Mouse (Mus musculus) hindbrain, embryonic 14.5 days (tissue): ENCODE measurements around the gene Cpz. TPM values are rescaled to one million over a fixed set of nuclear protein-coding genes. Genes with fewer than 3 reads are reported as not detected.

Source experiments
- ATAC-seq: fragments of 200-750 bp; cut with Nextera tagmentation; 2 replicates; pipeline ENCODE4 v1.8.0; 2017; ENCODE audit warnings: moderate number of reproducible peaks, mild to moderate bottlenecking, moderate TSS enrichment, moderate library complexity; ENCODE audit not compliant: low FRiP score
- DNase-seq: peaks from one replicate; pipeline ENCODE4 v3.0.0-alpha.2; 2015; ENCODE audit warnings: low spot score
- H3K27ac ChIP-seq: fragments of 300-500 bp; sonication (generic); 2 replicates; pipeline ENCODE4 v1.5.1; 2014; ENCODE audit warnings: mild to moderate bottlenecking, moderate library complexity
- H3K27me3 ChIP-seq: fragments of 300-500 bp; sonication (generic); 2 replicates; pipeline ENCODE4 v1.6.1; 2014; ENCODE audit warnings: mild to moderate bottlenecking, low read length, mixed read lengths; ENCODE audit not compliant: control insufficient read depth, insufficient read depth
- H3K36me3 ChIP-seq: fragments of 300-500 bp; sonication (generic); replicated peaks from 2 replicates; pipeline ENCODE4 v1.6.1; 2014; ENCODE audit not compliant: control insufficient read depth, insufficient read depth
- H3K4me1 ChIP-seq: fragments of 300-500 bp; sonication (generic); replicated peaks from 2 replicates; pipeline ENCODE4 v1.6.1; 2014; ENCODE audit warnings: antibody characterized with exemption, low read length, mixed read lengths; ENCODE audit not compliant: control insufficient read depth, insufficient read depth
- H3K4me2 ChIP-seq: fragments of 300-500 bp; sonication (generic); replicated peaks from 2 replicates; pipeline ENCODE4 v1.6.1; 2014; ENCODE audit warnings: mild to moderate bottlenecking, moderate library complexity
- H3K4me3 ChIP-seq: fragments of 300-500 bp; sonication (generic); replicated peaks from 2 replicates; pipeline ENCODE4 v1.5.1; 2014; ENCODE audit warnings: mild to moderate bottlenecking, low read length
- H3K9ac ChIP-seq: fragments of 300-500 bp; sonication (generic); 2 replicates; pipeline ENCODE4 v1.6.1; 2014
- H3K9me3 ChIP-seq: fragments of 300-500 bp; sonication (generic); 2 replicates; pipeline ENCODE4 v1.6.1; 2016; ENCODE audit warnings: low read length; ENCODE audit not compliant: control insufficient read depth
- WGBS: fragments of 180-500 bp; shearing (Covaris S2); extraction: QIAGEN DNeasy Blood & Tissue Kit; methylation state at CpG from one replicate; pipeline ENCODE4 v1.1.7; 2014; 5-methylcytosine and 5-hydroxymethylcytosine counted together
- polyA plus RNA-seq: library from polyadenylated mRNA; unstranded; fragments of >200 nt; fragmentation: Nextera tagmentation; extraction: Ambion mirVana; gene quantifications from 2 replicates; pipeline ENCODE4 v1.2.1, GENCODE M21; 2014

Gene Cpz
- polyA plus RNA-seq, 1 experiment from 2014 or later = 1.0 TPM

- H3K9ac ChIP-seq = no peak overlapping the region
- no peak overlapping the region for H3K4me2 ChIP-seq
- ATAC-seq = no peak
- H3K4me3 ChIP-seq = no peak overlapping the region
- H3K4me1 ChIP-seq = no peaks in the 10 kb centered on the region; the same call in 1 of the 2 replicates
- H3K27me3 ChIP-seq = no peaks in the 10 kb centered on the region
- H3K9me3 ChIP-seq = no peaks in the 10 kb centered on the region
- H3K36me3 ChIP-seq = no peaks in the 10 kb centered on the region
- H3K27ac ChIP-seq = no peak overlapping the region
- DNase-seq = no peak
- 70% methylated on average over 3 of the region's 3 CpGs for WGBS
Observed at GRCm38 (mm10) chr5:35536271-35536670, 10.8 kb upstream of the Cpz start.

GRCm38 (mm10) chr5:35531586-35531985 is 6.1 kb upstream of the Cpz start:
- Histone ChIP-seq H3K9me3 (no peaks in the 10 kb centered on the region), H3K4me3 (no peak overlapping the region), H3K36me3 (no peaks in the 10 kb centered on the region), H3K4me2 (no peak overlapping the region), H3K27ac (no peak overlapping the region), H3K4me1 (no peaks in the 10 kb centered on the region), H3K27me3 (0 out of 2 replicates have a peak, but pooled peaks cover 4% of the 10 kb centered on the region), H3K9ac (no peak overlapping the region)
- ATAC-seq = no peak
- WGBS = 20% methylated on average over 10 of the region's 10 CpGs
- no peak for DNase-seq

- WGBS = 15% methylated on average over 4 of the region's 4 CpGs
Observed at GRCm38 (mm10) chr5:35530442-35530841, 4.9 kb upstream of the Cpz start.

GRCm38 (mm10) chr5:35524381-35524780 is 1.1 kb downstream of the Cpz start:
- no peak overlapping the region for H3K9ac ChIP-seq
- no peaks in the 10 kb centered on the region for H3K36me3 ChIP-seq
- peaks cover 31% of the 10 kb centered on the region for H3K27me3 ChIP-seq
- no peak overlapping the region for H3K27ac ChIP-seq
- 0 out of 2 replicates have a peak, but pooled peaks cover 8% of the 10 kb centered on the region for H3K4me1 ChIP-seq
- H3K4me2 ChIP-seq = no peak overlapping the region
- 78% methylated on average over 2 of the region's 2 CpGs for WGBS
- ATAC-seq = no peak
- H3K4me3 ChIP-seq = no peak overlapping the region
- H3K9me3 ChIP-seq = no peaks in the 10 kb centered on the region
- no peak for DNase-seq

More at GRCm38 (mm10) chr5:35530442-35530841, 4.9 kb upstream of the Cpz start:
- no peaks in the 10 kb centered on the region for H3K36me3 ChIP-seq
- H3K4me1 ChIP-seq = 0 out of 2 replicates have a peak, but pooled peaks cover 5% of the 10 kb centered on the region
- DNase-seq (peak; percentile 57), ATAC-seq (no peak)
- peaks cover 11% of the 10 kb centered on the region for H3K27me3 ChIP-seq
- no peak overlapping the region for H3K27ac ChIP-seq
- H3K9ac ChIP-seq = no peak overlapping the region
- H3K9me3 ChIP-seq = no peaks in the 10 kb centered on the region
- no peak overlapping the region for H3K4me3 ChIP-seq
- H3K4me2 ChIP-seq = no peak overlapping the region

- Histone ChIP-seq H3K4me3 (no peak overlapping the region), H3K9ac (no peak overlapping the region), H3K27ac (no peak overlapping the region), H3K27me3 (peaks cover 31% of the 10 kb centered on the region), H3K4me1 (0 out of 2 replicates have a peak, but pooled peaks cover 8% of the 10 kb centered on the region), H3K4me2 (no peak overlapping the region), H3K9me3 (no peaks in the 10 kb centered on the region), H3K36me3 (no peaks in the 10 kb centered on the region)
- DNase-seq (peak; percentile 85), ATAC-seq (peak; percentile 42; the same call in 1 of the 2 replicates)
- WGBS = 2% methylated on average over 5 of the region's 5 CpGs
Observed at GRCm38 (mm10) chr5:35523735-35524134, 1.8 kb downstream of the Cpz start.

- no peak overlapping the region for H3K4me2 ChIP-seq
- WGBS = 84% methylated on average over 11 of the region's 11 CpGs
- no peak for DNase-seq
- no peak overlapping the region for H3K9ac ChIP-seq
- H3K9me3 ChIP-seq = no peaks in the 10 kb centered on the region
- no peaks in the 10 kb centered on the region for H3K4me1 ChIP-seq
- H3K36me3 ChIP-seq = no peaks in the 10 kb centered on the region
- no peak overlapping the region for H3K27ac ChIP-seq
- no peak overlapping the region for H3K4me3 ChIP-seq
- H3K27me3 ChIP-seq = peaks cover 5% of the 10 kb centered on the region
- no peak for ATAC-seq
Observed at GRCm38 (mm10) chr5:35516781-35517180, 8.7 kb downstream of the Cpz start.

- Histone ChIP-seq H3K4me1 (no peaks in the 10 kb centered on the region), H3K4me3 (no peak overlapping the region), H3K36me3 (no peaks in the 10 kb centered on the region), H3K4me2 (no peak overlapping the region), H3K9ac (no peak overlapping the region), H3K27me3 (0 out of 2 replicates have a peak, but pooled peaks cover 5% of the 10 kb centered on the region), H3K27ac (no peak overlapping the region), H3K9me3 (no peaks in the 10 kb centered on the region)
- peak; percentile 92 for DNase-seq
- ATAC-seq = peak; percentile 59; the same call in 1 of the 2 replicates
- 25% methylated on average over 5 of the region's 5 CpGs for WGBS
Observed at GRCm38 (mm10) chr5:35510589-35510988, 14.9 kb downstream of the Cpz start.

- no peaks in the 10 kb centered on the region for H3K4me1 ChIP-seq
- no peak overlapping the region for H3K4me3 ChIP-seq
- H3K36me3 ChIP-seq = no peaks in the 10 kb centered on the region
- no peaks in the 10 kb centered on the region for H3K9me3 ChIP-seq
- DNase-seq (no peak), ATAC-seq (no peak)
- 82% methylated on average over 7 of the region's 7 CpGs for WGBS
- H3K27me3 ChIP-seq = 0 out of 2 replicates have a peak, but pooled peaks cover 5% of the 10 kb centered on the region
- H3K9ac ChIP-seq = no peak overlapping the region
- H3K4me2 ChIP-seq = no peak overlapping the region
- no peak overlapping the region for H3K27ac ChIP-seq
Observed at GRCm38 (mm10) chr5:35505016-35505415, 20.5 kb downstream of the Cpz start.

- Histone ChIP-seq H3K4me1 (no peaks in the 10 kb centered on the region), H3K4me2 (no peak overlapping the region), H3K27me3 (no peaks in the 10 kb centered on the region), H3K36me3 (no peaks in the 10 kb centered on the region), H3K9me3 (no peaks in the 10 kb centered on the region), H3K27ac (no peak overlapping the region), H3K9ac (no peak overlapping the region), H3K4me3 (no peak overlapping the region)
- 32% methylated on average over 7 of the region's 7 CpGs for WGBS
- no peak for ATAC-seq
- DNase-seq = no peak
Observed at GRCm38 (mm10) chr5:35497344-35497743, 28.2 kb downstream of the Cpz start.

- Histone ChIP-seq H3K4me1 (no peaks in the 10 kb centered on the region), H3K4me3 (no peak overlapping the region), H3K36me3 (no peaks in the 10 kb centered on the region), H3K9ac (no peak overlapping the region), H3K4me2 (no peak overlapping the region), H3K9me3 (no peaks in the 10 kb centered on the region), H3K27me3 (no peaks in the 10 kb centered on the region), H3K27ac (no peak overlapping the region)
- DNase-seq = no peak
- WGBS = 25% methylated on average over 5 of the region's 5 CpGs
- no peak for ATAC-seq
Observed at GRCm38 (mm10) chr5:35495989-35496388, 29.5 kb downstream of the Cpz start.
